Mouse (Mus musculus): Measurements from ENCODE around the gene Letm1.

- TF ChIP-seq POLR2A (IDR thresholded peaks at IDR 0.05; ENCODE audit: low read depth, low read length) (no peak), CTCF (IDR thresholded peaks at IDR 0.05; ENCODE audit: extremely low read depth, insufficient read length, insufficient replicate concordance, low read depth, low read length) (no peak)
Measured at GRCm38 (mm10) chr5:33726081-33726647, 56.5 kb downstream of the Letm1 start.
